Mouse (Mus musculus) liver, embryonic 13.5 days (tissue): ENCODE results near the gene Tas2r138. TPM values are rescaled to one million over a fixed set of nuclear protein-coding genes. Genes with fewer than 3 reads are reported as not detected.

Experiments
- ATAC-seq: fragments of 200-750 bp; cut with Nextera tagmentation; 2 replicates; pipeline ENCODE4 v1.8.0; 2017; ENCODE audit warnings: low read depth, mild to moderate bottlenecking, moderate number of reproducible peaks, moderate library complexity
- DNase-seq: peaks from one replicate; pipeline ENCODE4 v3.0.0; 2022
- H3K27ac ChIP-seq: fragments of 300-500 bp; sonication (generic); 2 replicates; pipeline ENCODE4 v1.5.1; 2015; ENCODE audit warnings: moderate library complexity, mild to moderate bottlenecking, inconsistent platforms
- H3K27me3 ChIP-seq: fragments of 300-500 bp; sonication (generic); 2 replicates; pipeline ENCODE4 v1.6.1; 2015; ENCODE audit warnings: mild to moderate bottlenecking, inconsistent platforms
- H3K36me3 ChIP-seq: fragments of 300-500 bp; sonication (generic); 2 replicates; pipeline ENCODE4 v1.6.1; 2015; ENCODE audit warnings: mild to moderate bottlenecking, inconsistent platforms
- H3K4me1 ChIP-seq: fragments of 300-500 bp; sonication (generic); replicated peaks from 2 replicates; pipeline ENCODE4 v1.6.1; 2015; ENCODE audit warnings: inconsistent platforms
- H3K4me2 ChIP-seq: fragments of 300-500 bp; sonication (generic); 2 replicates; pipeline ENCODE4 v1.6.1; 2015; ENCODE audit warnings: inconsistent platforms, mild to moderate bottlenecking, moderate library complexity
- H3K4me3 ChIP-seq: fragments of 300-500 bp; sonication (generic); replicated peaks from 2 replicates; pipeline ENCODE4 v1.5.1; 2015; ENCODE audit warnings: mild to moderate bottlenecking, inconsistent platforms
- H3K9ac ChIP-seq: fragments of 300-500 bp; sonication (generic); 2 replicates; pipeline ENCODE4 v1.6.1; 2015; ENCODE audit warnings: mild to moderate bottlenecking, inconsistent platforms
- H3K9me3 ChIP-seq: fragments of 300-500 bp; sonication (generic); replicated peaks from 2 replicates; pipeline ENCODE4 v1.6.1; 2016; ENCODE audit warnings: inconsistent platforms
- WGBS: fragments of 180-500 bp; shearing (Covaris S2); methylation state at CpG from one replicate; pipeline ENCODE4 v1.1.7; 2015; ENCODE audit not compliant: insufficient replicate concordance; 5-methylcytosine and 5-hydroxymethylcytosine counted together
- polyA plus RNA-seq: library from polyadenylated mRNA; unstranded; fragments of >200 nt; fragmentation: Nextera tagmentation; extraction: Ambion mirVana; gene quantifications from 2 replicates; pipeline ENCODE4 v1.2.1, GENCODE M21; 2015

The Tas2r138 gene
- polyA plus RNA-seq = not detected in 2 replicates

DNA sequence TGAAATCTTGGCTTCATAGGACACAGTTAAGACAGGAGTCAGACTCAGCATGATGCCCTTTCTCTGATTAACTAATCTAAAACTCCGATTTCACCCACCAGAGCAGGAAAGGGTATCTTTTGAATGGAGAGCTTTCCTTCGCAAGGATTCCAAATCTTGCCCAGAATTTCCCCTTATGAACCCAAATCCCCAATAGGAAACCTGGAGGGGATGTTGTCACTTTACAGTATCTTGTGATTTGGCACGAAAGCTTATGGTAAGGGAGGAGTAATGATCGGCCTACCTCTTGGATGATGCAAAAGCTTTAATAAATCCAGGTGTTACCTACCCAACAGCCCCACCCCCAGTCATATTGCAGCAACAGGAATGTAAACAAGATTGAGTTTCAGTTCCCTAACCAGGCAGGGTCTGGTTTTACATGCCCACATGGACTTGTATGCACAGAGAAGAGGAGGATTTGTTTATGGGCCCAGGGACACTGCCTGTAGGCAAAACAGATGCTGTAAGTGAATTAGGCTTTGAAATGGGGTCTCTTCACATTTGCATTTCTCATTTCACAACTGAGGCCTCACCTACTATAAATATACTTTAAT, at the start of gene Tas2r138:
Tas2r138 (minus strand) TSS at position 51 of the 593 bp plus-strand sequence.
- Histone ChIP-seq H3K4me1 (no peaks in the 10 kb centered on the region), H3K27ac (no peak within 1 kb of the TSS), H3K4me2 (no peak within 1 kb of the TSS), H3K9ac (no peak within 1 kb of the TSS), H3K36me3 (no peaks in the 10 kb centered on the region), H3K27me3 (no peaks in the 10 kb centered on the region), H3K4me3 (no peak within 1 kb of the TSS), H3K9me3 (no peaks in the 10 kb centered on the region)
- no peak for DNase-seq
- WGBS = 68% methylated on average over 4 of the region's 4 CpGs
- ATAC-seq = no peak

DNA sequence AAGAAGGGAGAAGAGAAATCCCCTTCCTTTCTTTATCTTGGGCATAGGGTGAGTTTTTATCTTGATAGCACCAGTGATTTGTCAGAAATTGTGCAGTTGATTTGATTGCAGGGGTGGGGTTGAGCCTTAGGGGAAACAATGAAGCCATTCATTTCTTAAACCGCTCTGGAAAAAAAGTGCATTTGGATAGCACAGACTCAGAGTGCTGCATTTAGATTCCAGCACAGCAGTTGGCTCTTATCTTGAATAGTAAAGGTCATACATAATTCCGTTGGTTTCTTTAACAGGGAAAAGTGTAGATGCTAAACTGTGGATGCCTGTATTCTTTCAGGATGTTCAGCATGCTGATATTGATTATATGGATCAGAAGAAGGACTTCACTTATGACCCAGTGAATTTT, 47.8 kb upstream of the Tas2r138 start:
- 53% methylated on average over 2 of the region's 2 CpGs for WGBS
- no peak for ATAC-seq
- H3K4me3 ChIP-seq = no peak overlapping the region

DNA sequence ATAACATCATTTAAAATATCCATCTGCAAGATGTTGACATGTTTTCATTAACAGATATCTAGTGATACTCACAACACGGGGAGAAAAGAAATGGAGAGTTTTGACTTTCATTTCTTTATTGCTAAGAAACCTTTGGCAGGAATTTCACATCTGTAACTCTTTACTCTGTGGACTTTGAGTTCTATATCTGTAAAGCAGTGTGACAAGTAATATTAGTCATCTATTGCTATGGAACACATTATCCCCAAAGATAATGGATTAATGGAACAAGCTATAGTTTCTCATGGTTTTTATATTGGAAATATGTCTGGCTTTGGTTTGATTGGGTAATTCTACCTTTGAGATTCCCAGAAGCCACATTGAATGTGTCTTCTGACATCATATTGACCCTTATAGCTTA, 37.8 kb upstream of the Tas2r138 start:
- H3K9me3 ChIP-seq = no peaks in the 10 kb centered on the region
- no peak overlapping the region for H3K27ac ChIP-seq
- DNase-seq = no peak
- WGBS = 69% methylated on average over 1 of the region's 1 CpGs
- H3K9ac ChIP-seq = no peak overlapping the region
- no peak for ATAC-seq
- no peaks in the 10 kb centered on the region for H3K27me3 ChIP-seq
- H3K36me3 ChIP-seq = no peaks in the 10 kb centered on the region
- H3K4me2 ChIP-seq = no peak overlapping the region
- H3K4me1 ChIP-seq = no peaks in the 10 kb centered on the region
- H3K4me3 ChIP-seq = no peak overlapping the region

More for the DNA sequence above, 47.8 kb upstream of the Tas2r138 start:
- no peak overlapping the region for H3K9ac ChIP-seq
- no peak for DNase-seq
- H3K4me2 ChIP-seq = no peak overlapping the region
- no peaks in the 10 kb centered on the region for H3K36me3 ChIP-seq
- H3K27ac ChIP-seq = no peak overlapping the region
- no peaks in the 10 kb centered on the region for H3K27me3 ChIP-seq
- H3K4me1 ChIP-seq = no peaks in the 10 kb centered on the region
- no peaks in the 10 kb centered on the region for H3K9me3 ChIP-seq

DNA sequence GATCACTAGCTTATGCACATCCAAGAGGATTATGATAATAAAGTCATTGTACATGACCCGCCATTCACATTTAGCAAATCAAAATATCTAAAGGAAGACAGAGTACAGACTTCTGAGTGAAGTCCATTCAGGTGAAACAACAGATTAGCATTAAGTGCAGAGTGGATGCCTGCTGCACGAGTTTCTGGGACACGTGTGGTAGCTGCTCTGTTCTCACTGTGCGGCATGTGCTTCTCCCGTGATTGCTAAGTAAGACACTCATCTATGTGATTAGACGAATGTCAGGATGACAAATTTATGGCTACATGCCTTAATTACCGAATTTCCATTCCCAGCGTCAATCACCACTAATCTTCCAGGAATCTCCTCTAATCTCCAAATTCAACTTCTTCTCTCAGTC, 32.6 kb upstream of the Tas2r138 start:
- ATAC-seq (no peak), DNase-seq (no peak)
- Histone ChIP-seq H3K4me1 (no peaks in the 10 kb centered on the region), H3K9me3 (no peaks in the 10 kb centered on the region), H3K27ac (no peak overlapping the region), H3K4me2 (no peak overlapping the region), H3K36me3 (no peaks in the 10 kb centered on the region), H3K4me3 (no peak overlapping the region), H3K9ac (no peak overlapping the region), H3K27me3 (no peaks in the 10 kb centered on the region)
- 64% methylated on average over 8 of the region's 8 CpGs for WGBS

DNA sequence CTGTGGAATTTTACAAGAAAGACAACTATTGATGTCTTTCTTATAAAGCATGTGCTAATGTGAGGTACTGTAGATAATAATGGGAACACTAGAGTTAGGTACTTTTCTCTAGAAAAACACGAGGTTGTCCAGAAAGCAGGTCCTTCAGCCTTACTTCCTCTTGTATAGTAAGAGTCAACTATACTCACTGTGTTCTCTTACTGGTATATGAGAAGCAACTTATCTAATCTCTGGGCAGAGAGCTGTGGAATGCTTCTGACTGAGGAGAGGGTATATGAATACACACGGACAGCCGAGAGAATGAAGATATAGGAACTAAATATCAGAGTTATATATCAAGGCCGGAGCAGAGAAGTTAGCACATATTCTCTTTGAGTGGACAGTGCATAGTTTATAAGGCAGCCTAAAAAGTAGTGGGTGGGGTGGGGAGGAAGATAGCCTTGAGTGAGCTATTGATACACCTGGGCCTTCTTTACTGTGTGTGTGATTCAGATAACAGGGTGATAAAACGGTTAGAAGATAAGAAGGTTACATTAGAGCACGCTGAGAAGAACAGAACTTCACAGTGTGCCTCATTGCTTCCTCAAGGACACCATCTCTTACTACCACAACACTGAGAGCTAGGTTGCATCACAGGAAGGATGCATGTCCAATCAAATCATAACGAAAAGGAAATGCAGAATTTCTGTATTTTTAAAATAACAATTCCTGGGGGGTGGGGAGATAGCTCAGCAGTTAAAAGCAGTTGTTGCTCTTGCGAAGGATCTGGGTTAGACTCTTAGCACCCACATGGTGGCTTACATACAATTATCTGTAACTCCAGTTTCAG, 27.8 kb upstream of the Tas2r138 start:
- ATAC-seq = no peak

DNA sequence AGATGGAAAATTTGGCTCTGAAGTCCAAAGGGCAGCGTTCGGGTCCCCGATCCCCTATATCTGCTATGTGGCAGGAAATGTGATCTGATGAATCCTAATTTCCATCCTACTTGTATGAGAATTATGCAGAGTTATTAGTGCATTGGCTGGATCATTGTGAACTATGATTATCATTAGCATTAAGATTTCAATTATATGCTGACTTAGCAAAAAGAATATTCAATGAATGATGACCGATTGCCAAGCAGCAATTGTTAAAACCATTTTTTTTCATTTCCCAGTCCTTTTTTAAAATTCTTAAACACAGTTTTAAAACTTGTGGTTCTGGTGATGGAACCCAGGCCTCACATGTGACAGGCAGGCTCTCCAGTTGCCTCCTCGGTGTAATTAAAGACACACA, 24.6 kb upstream of the Tas2r138 start:
- no peak overlapping the region for H3K4me2 ChIP-seq
- no peak overlapping the region for H3K9ac ChIP-seq
- no peak overlapping the region for H3K4me3 ChIP-seq
- H3K36me3 ChIP-seq = no peaks in the 10 kb centered on the region
- no peaks in the 10 kb centered on the region for H3K27me3 ChIP-seq
- no peak overlapping the region for H3K27ac ChIP-seq
- ATAC-seq = no peak
- no peaks in the 10 kb centered on the region for H3K4me1 ChIP-seq
- no peak for DNase-seq
- H3K9me3 ChIP-seq = no peaks in the 10 kb centered on the region
- 82% methylated on average over 5 of the region's 5 CpGs for WGBS

More for the DNA sequence above, 27.8 kb upstream of the Tas2r138 start:
- Histone ChIP-seq H3K27ac (no peak overlapping the region), H3K36me3 (no peaks in the 10 kb centered on the region), H3K4me2 (no peak overlapping the region), H3K9ac (no peak overlapping the region), H3K4me1 (no peaks in the 10 kb centered on the region), H3K4me3 (no peak overlapping the region), H3K9me3 (no peaks in the 10 kb centered on the region), H3K27me3 (no peaks in the 10 kb centered on the region)
- no peak for DNase-seq
- WGBS = 49% methylated on average over 8 of the region's 8 CpGs

DNA sequence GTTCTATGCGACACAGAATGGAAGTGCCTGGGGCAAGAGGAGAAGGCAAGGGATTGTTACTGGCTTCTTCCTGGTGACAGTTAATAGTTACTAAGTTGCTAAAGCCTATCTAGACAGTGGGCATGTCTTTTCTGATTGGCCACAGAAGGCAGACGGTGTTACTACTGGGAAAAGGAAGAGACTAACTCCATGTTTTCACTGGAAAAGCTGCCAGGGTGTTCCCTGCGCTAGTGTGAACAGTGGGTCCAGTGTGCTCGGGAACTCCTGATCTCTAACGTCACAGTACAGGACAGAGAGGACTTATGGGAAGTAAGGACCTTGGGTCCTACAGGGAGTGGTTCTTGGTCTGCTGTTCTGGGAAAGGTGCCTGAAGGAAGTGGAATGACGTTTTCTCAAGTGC, 22.4 kb upstream of the Tas2r138 start:
- Histone ChIP-seq H3K4me2 (no peak overlapping the region), H3K9ac (no peak overlapping the region), H3K27me3 (no peaks in the 10 kb centered on the region), H3K4me1 (no peaks in the 10 kb centered on the region), H3K4me3 (no peak overlapping the region), H3K9me3 (no peaks in the 10 kb centered on the region), H3K36me3 (no peaks in the 10 kb centered on the region), H3K27ac (no peak overlapping the region)
- no peak for ATAC-seq
- 59% methylated on average over 6 of the region's 6 CpGs for WGBS
- DNase-seq = no peak

DNA sequence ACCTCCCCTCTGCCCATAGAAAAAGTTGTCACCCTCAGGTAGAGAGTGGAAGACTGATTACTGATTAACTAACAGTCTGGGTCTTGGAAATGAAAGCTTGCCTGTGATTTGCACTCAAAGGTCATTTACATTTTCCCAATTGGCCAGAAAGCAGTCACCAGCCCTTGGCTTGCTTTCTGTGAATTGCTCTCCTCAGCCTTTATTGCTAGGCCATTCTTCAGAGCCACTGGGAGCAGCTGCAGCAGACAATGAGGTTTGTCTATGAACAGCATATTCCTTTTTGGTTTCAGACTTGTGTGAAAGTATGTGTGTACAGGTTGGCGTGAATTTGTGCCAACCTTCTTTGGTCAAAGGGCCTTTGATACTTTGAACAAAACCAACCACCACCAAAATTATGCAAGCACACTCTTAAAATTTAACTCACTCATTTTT, 21.5 kb upstream of the Tas2r138 start:
- 65% methylated on average over 1 of the region's 1 CpGs for WGBS
- Histone ChIP-seq H3K4me1 (no peaks in the 10 kb centered on the region), H3K27me3 (no peaks in the 10 kb centered on the region), H3K4me3 (no peak overlapping the region), H3K9me3 (no peaks in the 10 kb centered on the region), H3K27ac (no peak overlapping the region), H3K36me3 (no peaks in the 10 kb centered on the region), H3K4me2 (no peak overlapping the region), H3K9ac (no peak overlapping the region)
- ATAC-seq (no peak), DNase-seq (no peak)

DNA sequence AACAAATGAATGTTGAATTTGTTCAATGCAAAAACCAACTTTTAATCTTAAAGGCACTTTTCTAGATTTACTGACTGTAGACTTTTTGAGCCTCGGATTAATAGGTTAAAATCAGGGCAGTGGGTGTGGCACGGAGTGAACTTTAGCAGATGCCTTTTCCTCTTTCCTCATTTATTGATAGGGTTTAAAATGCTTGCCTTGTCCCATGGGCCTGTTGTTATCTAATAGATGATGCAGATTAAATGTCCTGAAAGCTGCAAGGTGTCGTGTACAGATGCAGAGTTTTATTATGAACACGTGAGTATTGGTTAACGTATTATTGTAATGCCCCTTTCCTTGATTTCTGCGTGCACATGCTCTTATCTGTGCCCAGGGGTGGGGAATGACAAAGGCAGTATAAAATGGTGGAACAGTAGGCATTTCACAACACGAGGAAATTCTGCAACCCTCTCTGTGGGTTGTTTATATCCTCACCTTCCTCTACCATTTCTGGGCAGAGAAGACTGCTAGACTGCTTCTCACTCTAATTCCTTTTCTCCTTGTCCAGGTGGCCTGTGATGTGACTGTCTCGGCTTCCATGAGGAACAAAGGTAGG, 15.4 kb upstream of the Tas2r138 start, which contains the start of gene Mgam:
Mgam (plus strand) TSS at position 426 of the 595 bp plus-strand sequence.
- DNase-seq (no peak), ATAC-seq (no peak)
- H3K9me3 ChIP-seq = no peaks in the 10 kb centered on the region
- H3K36me3 ChIP-seq = no peaks in the 10 kb centered on the region
- H3K4me2 ChIP-seq = no peak within 1 kb of the TSS
- no peak within 1 kb of the TSS for H3K27ac ChIP-seq
- WGBS = 58% methylated on average over 8 of the region's 8 CpGs
- no peaks in the 10 kb centered on the region for H3K27me3 ChIP-seq
- no peaks in the 10 kb centered on the region for H3K4me1 ChIP-seq
- H3K9ac ChIP-seq = no peak within 1 kb of the TSS
- no peak within 1 kb of the TSS for H3K4me3 ChIP-seq

DNA sequence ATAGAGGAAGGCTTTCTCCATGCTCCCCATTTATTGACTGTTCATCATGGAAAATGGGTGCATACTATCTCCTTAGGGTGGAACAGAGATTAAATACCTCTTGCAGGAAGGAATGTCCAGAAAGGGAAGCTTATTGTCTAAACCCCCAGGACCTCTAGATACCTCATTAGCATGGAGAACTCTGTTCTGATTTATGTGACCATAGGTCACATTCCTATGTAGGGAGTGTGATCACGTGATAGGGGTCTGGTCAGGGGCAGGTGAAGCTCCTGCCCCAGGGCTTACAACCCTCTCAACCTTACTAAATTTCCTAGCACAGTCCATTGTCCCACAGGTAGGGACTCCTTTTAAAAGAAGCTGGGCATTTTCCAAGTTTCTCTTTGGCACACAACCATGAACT, 13.0 kb upstream of the Tas2r138 start:
- 36% methylated on average over 1 of the region's 1 CpGs for WGBS
- ATAC-seq (no peak), DNase-seq (no peak)
- no peaks in the 10 kb centered on the region for H3K4me1 ChIP-seq
- no peaks in the 10 kb centered on the region for H3K9me3 ChIP-seq
- H3K27me3 ChIP-seq = no peaks in the 10 kb centered on the region
- no peak overlapping the region for H3K27ac ChIP-seq
- no peak overlapping the region for H3K9ac ChIP-seq
- no peak overlapping the region for H3K4me3 ChIP-seq
- H3K36me3 ChIP-seq = no peaks in the 10 kb centered on the region
- no peak overlapping the region for H3K4me2 ChIP-seq

DNA sequence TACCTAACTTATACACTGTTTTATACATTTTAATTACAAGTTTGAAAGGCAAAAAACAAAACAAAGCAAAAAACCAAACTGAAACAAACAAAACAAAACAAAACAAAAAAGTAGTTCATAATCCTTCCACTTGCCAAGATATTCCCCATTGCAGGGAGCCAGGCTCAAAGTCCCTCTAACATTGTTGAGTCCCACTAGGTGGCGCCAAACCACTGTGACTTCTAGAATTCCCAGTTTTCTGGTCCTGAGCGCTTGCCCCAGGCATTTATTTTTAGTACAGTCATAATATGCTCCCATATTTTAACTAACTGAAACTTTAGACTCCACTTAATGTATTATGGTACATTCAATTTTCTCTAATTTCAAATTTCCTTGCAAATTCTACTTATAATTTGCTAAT, 4.9 kb upstream of the Tas2r138 start:
- Histone ChIP-seq H3K36me3 (no peaks in the 10 kb centered on the region), H3K27me3 (no peaks in the 10 kb centered on the region), H3K9me3 (no peaks in the 10 kb centered on the region), H3K4me2 (no peak overlapping the region), H3K4me3 (no peak overlapping the region), H3K4me1 (no peaks in the 10 kb centered on the region), H3K9ac (no peak overlapping the region), H3K27ac (no peak overlapping the region)
- no peak for DNase-seq
- ATAC-seq = no peak
- 11% methylated on average over 2 of the region's 2 CpGs for WGBS
